Comparison of ENCODE assay signal across 21 mouse cellular contexts in the genomic region with DNA sequence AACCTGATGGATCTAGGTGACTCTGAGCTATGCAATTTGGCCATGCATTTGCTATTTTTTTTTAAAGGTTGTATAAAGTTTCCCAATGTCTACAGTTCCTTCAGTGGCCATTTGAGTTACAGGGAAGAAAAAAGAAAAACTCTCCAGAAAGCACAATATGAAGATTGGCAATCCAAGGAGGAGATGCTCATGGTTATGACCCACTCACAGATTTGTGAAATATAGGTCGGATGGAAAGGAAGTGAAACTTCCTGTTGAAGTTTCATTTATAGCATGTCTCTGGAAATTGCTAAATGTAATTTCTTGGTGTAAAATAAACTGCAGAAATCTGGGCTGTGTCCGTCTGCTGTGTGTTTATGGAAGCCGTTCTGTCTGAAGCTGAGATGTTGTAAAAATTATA. TPM values are rescaled to one million over a fixed set of nuclear protein-coding genes. Genes with fewer than 3 reads are reported as not detected.
DNase-seq lines count a peak whose midpoint lies in the region; ATAC-seq and TF ChIP-seq lines count a peak whose summit lies in the region.
"Had no signal": no experiment of that assay in that cellular context is flagged by ENCODE, and none has a peak within 500 bp of the region (broad histone marks: within the 10 kb centered on the region; RNA-seq: fewer than 3 reads in every experiment).

No protein-coding gene starts in this region.

- TF ChIP-seq CTCF in kidney, postnatal 0 days (IDR thresholded peaks at IDR 0.05; ENCODE audit: low read depth), result no peak

- no peak for ATAC-seq in kidney, postnatal 0 days (replicated peaks; ENCODE audit: low FRiP score, low read depth)
- ATAC-seq in common myeloid progenitor, adult 5-6 weeks (replicated peaks; ENCODE audit: low read depth, poor library complexity, severe bottlenecking), result 0 out of 2 replicates have a peak, but pooled peaks have one; percentile 25
- peak; percentile 93 for ATAC-seq in granulocyte monocyte progenitor cell, adult 5-6 weeks (replicated peaks; ENCODE audit: poor library complexity, severe bottlenecking)
- ATAC-seq in neural tube, embryonic 15.5 days (ENCODE audit: low FRiP score), result no peak
- ATAC-seq: activated CD4-positive, CD25-positive, alpha-beta regulatory T cell, adult 4 months; forebrain, embryonic 14.5 days; forebrain, postnatal 0 days had no signal

- WGBS in kidney, postnatal 0 days, result 35% methylated on average over 3 of the region's 3 CpGs
- 73% methylated on average over 3 of the region's 3 CpGs for WGBS in neural tube, embryonic 15.5 days

- no peak overlapping the region for H3K4me3 ChIP-seq in kidney, postnatal 0 days (replicated peaks; ENCODE audit: low read depth, low read length)
- H3K4me3 ChIP-seq in neural tube, embryonic 15.5 days (replicated peaks), result no peak overlapping the region
- H3K4me3 ChIP-seq: embryonic facial prominence, embryonic 12.5 days; embryonic facial prominence, embryonic 15.5 days; hindbrain, embryonic 12.5 days; hindbrain, embryonic 15.5 days had no signal

- H3K9me3 ChIP-seq in kidney, postnatal 0 days (replicated peaks; ENCODE audit: low read length), result no peaks in the 10 kb centered on the region
- H3K9me3 ChIP-seq in neural tube, embryonic 15.5 days (replicated peaks), result 0 out of 2 replicates have a peak, but pooled peaks cover 4% of the 10 kb centered on the region
- H3K9me3 ChIP-seq: embryonic facial prominence, embryonic 15.5 days; hindbrain, embryonic 15.5 days had no signal

- H3K27ac ChIP-seq in kidney, postnatal 0 days, result no peak overlapping the region
- no peak overlapping the region for H3K27ac ChIP-seq in neural tube, embryonic 15.5 days (replicated peaks)
- H3K27ac ChIP-seq: embryonic facial prominence, embryonic 12.5 days; embryonic facial prominence, embryonic 15.5 days; hindbrain, embryonic 12.5 days; hindbrain, embryonic 15.5 days had no signal

- H3K9ac ChIP-seq in kidney, postnatal 0 days (ENCODE audit: low read depth, low read length), result no peak overlapping the region
- H3K9ac ChIP-seq in neural tube, embryonic 15.5 days (replicated peaks), result no peak overlapping the region
- H3K9ac ChIP-seq: embryonic facial prominence, embryonic 12.5 days; embryonic facial prominence, embryonic 15.5 days; forebrain, postnatal 0 days; hindbrain, embryonic 12.5 days; hindbrain, embryonic 15.5 days had no signal

- H3K36me3 ChIP-seq in kidney, postnatal 0 days (ENCODE audit: insufficient read depth, low read length), result no peaks in the 10 kb centered on the region
- H3K36me3 ChIP-seq in neural tube, embryonic 15.5 days, result no peaks in the 10 kb centered on the region
- H3K36me3 ChIP-seq: embryonic facial prominence, embryonic 12.5 days; embryonic facial prominence, embryonic 15.5 days; hindbrain, embryonic 12.5 days; hindbrain, embryonic 15.5 days had no signal

- H3K4me1 ChIP-seq in kidney, postnatal 0 days (replicated peaks; ENCODE audit: insufficient read depth, low read length), result no peaks in the 10 kb centered on the region
- H3K4me1 ChIP-seq in neural tube, embryonic 15.5 days, result no peaks in the 10 kb centered on the region
- H3K4me1 ChIP-seq: embryonic facial prominence, embryonic 12.5 days; embryonic facial prominence, embryonic 15.5 days; hindbrain, embryonic 12.5 days; hindbrain, embryonic 15.5 days had no signal

- H3K4me2 ChIP-seq in kidney, postnatal 0 days (ENCODE audit: low read length), result no peak overlapping the region
- no peak overlapping the region for H3K4me2 ChIP-seq in neural tube, embryonic 15.5 days
- H3K4me2 ChIP-seq: embryonic facial prominence, embryonic 12.5 days; embryonic facial prominence, embryonic 15.5 days; heart, embryonic 11.5 days; hindbrain, embryonic 12.5 days; hindbrain, embryonic 15.5 days had no signal

- H3K27me3 ChIP-seq in kidney, postnatal 0 days (ENCODE audit: insufficient read depth, low read length), result no peaks in the 10 kb centered on the region
- H3K27me3 ChIP-seq in neural tube, embryonic 15.5 days (replicated peaks), result no peaks in the 10 kb centered on the region
- H3K27me3 ChIP-seq: embryonic facial prominence, embryonic 12.5 days; embryonic facial prominence, embryonic 15.5 days; hindbrain, embryonic 12.5 days; hindbrain, embryonic 15.5 days had no signal

- DNase-seq in kidney, postnatal 0 days (ENCODE audit: low spot score), result peak; percentile 38
- DNase-seq in kidney, postnatal 4 days, result no peak
- no peak for DNase-seq in thymus, postnatal 25 days
- DNase-seq: adrenal gland, adult 8-10 months; adrenal gland, postnatal 25 days; cerebellum, adult 18-20 months; cerebellum, adult 9-10 months; cerebellum, postnatal 14 days; forebrain, postnatal 0 days; gastrocnemius, postnatal 10 days; gastrocnemius, postnatal 36 days had no signal

RNA-seq across cellular contexts. Expression of a gene that starts 31.2 kb away (rescaled TPM):
- 1.6 and 1.8 TPM in 2 replicates for polyA plus RNA-seq in kidney, postnatal 0 days (2015; fragmentation: Nextera tagmentation; extraction: Ambion mirVana)
- 2.3 and 9.9 TPM in 2 replicates for total RNA-seq in common myeloid progenitor, adult 5-6 weeks (2017)
- total RNA-seq in granulocyte monocyte progenitor cell, adult 5-6 weeks (2014; fragmentation: Nextera tagmentation), result 119 and 127 TPM in 2 replicates
- total RNA-seq in granulocyte monocyte progenitor cell, adult 5-6 weeks (2017), result 38.6 and 72.3 TPM in 2 replicates
- polyA plus RNA-seq in neural tube, embryonic 15.5 days (2015; fragmentation: Nextera tagmentation; extraction: Ambion mirVana), result 0.88 and 9.5 TPM in 2 replicates
- total RNA-seq: forebrain, postnatal 0 days had no signal
- polyA plus RNA-seq: forebrain, embryonic 14.5 days had no signal

Comparison
In these comparisons a context has a peak if more than half of its experiments do, and no peak if none do; other contexts are left out.
1. ATAC-seq: peak in common myeloid progenitor, adult 5-6 weeks (single experiment) and granulocyte monocyte progenitor cell, adult 5-6 weeks (single experiment); none in kidney, postnatal 0 days (single experiment) and neural tube, embryonic 15.5 days (single experiment).